Mouse (Mus musculus) kidney, postnatal 10 days (tissue): ENCODE measurements around the gene Elf1.
"Not testable (repeated sequence)": the region's sequence is repeated elsewhere in the genome, so short reads cannot be mapped to it uniquely, and the experiment has no call there.

ENCODE experiments used
- DNase-seq: peaks from one replicate; pipeline ENCODE4 v3.0.0; 2021; ENCODE audit warnings: mixed read lengths

Gene Elf1

GRCm38 (mm10) chr14:79480624-79481338 lies at the start of gene Elf1:
Gene Elf1, plus strand, starts transcription at chr14:79481194.
- DNase-seq: peak; percentile 98

- no peak for DNase-seq
Measured at GRCm38 (mm10) chr14:79434068-79434467, 46.9 kb upstream of the Elf1 start.

GRCm38 (mm10) chr14:79440655-79441054 lies 40.3 kb upstream of the Elf1 start:
- no peak for DNase-seq

GRCm38 (mm10) chr14:79441441-79441840 lies 39.6 kb upstream of the Elf1 start:
- no peak for DNase-seq

GRCm38 (mm10) chr14:79444601-79445000 lies 36.4 kb upstream of the Elf1 start:
- no peak for DNase-seq

- no peak for DNase-seq
Measured at GRCm38 (mm10) chr14:79445055-79445620, 35.9 kb upstream of the Elf1 start.

- peak; percentile 85 for DNase-seq
Measured at GRCm38 (mm10) chr14:79451681-79452590, 29.1 kb upstream of the Elf1 start, which contains the start of gene Kbtbd6. Gene Kbtbd6, plus strand, starts transcription at chr14:79451835.

GRCm38 (mm10) chr14:79452591-79452934 lies 28.4 kb upstream of the Elf1 start:
- not testable (repeated sequence) for DNase-seq

- DNase-seq: no peak
Measured at GRCm38 (mm10) chr14:79460401-79460800, 20.6 kb upstream of the Elf1 start.

GRCm38 (mm10) chr14:79460988-79461387 lies 20.0 kb upstream of the Elf1 start:
- no peak for DNase-seq

GRCm38 (mm10) chr14:79465623-79466022 lies 15.4 kb upstream of the Elf1 start:
- no peak for DNase-seq

GRCm38 (mm10) chr14:79467621-79468020 lies 13.4 kb upstream of the Elf1 start:
- DNase-seq: peak; percentile 87

GRCm38 (mm10) chr14:79473384-79473783 lies 7.6 kb upstream of the Elf1 start:
- no peak for DNase-seq

- DNase-seq: peak; percentile 93
Measured at GRCm38 (mm10) chr14:79481339-79482151, 551 bp downstream of the Elf1 start, which contains the start of gene Wbp4. Gene Wbp4, minus strand, starts transcription at chr14:79481520.

- DNase-seq: peak; percentile 63
Measured at GRCm38 (mm10) chr14:79482251-79482661, 1.3 kb downstream of the Elf1 start.

GRCm38 (mm10) chr14:79482747-79483355 lies 1.9 kb downstream of the Elf1 start:
- DNase-seq: peak; percentile 22

- DNase-seq: no peak
Measured at GRCm38 (mm10) chr14:79483611-79484120, 2.7 kb downstream of the Elf1 start.

- DNase-seq: peak; percentile 37
Measured at GRCm38 (mm10) chr14:79486617-79486992, 5.6 kb downstream of the Elf1 start.

- peak; percentile 67 for DNase-seq
Measured at GRCm38 (mm10) chr14:79486993-79487731, 6.2 kb downstream of the Elf1 start.

- peak; percentile 39 for DNase-seq
Measured at GRCm38 (mm10) chr14:79488531-79488930, 7.5 kb downstream of the Elf1 start.

GRCm38 (mm10) chr14:79489150-79489549 lies 8.2 kb downstream of the Elf1 start:
- DNase-seq: peak; percentile 31
